Mouse (Mus musculus) urinary bladder, adult 18-20 months (tissue): ENCODE data around the gene Etnk1.
"Not testable (repeated sequence)": the region's sequence is repeated elsewhere in the genome, so short reads cannot be mapped to it uniquely, and the experiment has no call there.

ENCODE experiments used
- DNase-seq, 2 experiments: peaks; one replicate each; pipeline ENCODE4 v3.0.0; 2022; ENCODE audit warnings: low spot score in 2 of 2, mixed read lengths in 2 of 2

Gene Etnk1

GRCm38 (mm10) chr6:143151081-143151995, 15.7 kb upstream of the Etnk1 start:
- not testable (repeated sequence) for DNase-seq

- DNase-seq = no peak
Observed at GRCm38 (mm10) chr6:143152321-143152827, 14.6 kb upstream of the Etnk1 start.

- no peak for DNase-seq
Observed at GRCm38 (mm10) chr6:143153160-143153559, 13.9 kb upstream of the Etnk1 start.

DNA sequence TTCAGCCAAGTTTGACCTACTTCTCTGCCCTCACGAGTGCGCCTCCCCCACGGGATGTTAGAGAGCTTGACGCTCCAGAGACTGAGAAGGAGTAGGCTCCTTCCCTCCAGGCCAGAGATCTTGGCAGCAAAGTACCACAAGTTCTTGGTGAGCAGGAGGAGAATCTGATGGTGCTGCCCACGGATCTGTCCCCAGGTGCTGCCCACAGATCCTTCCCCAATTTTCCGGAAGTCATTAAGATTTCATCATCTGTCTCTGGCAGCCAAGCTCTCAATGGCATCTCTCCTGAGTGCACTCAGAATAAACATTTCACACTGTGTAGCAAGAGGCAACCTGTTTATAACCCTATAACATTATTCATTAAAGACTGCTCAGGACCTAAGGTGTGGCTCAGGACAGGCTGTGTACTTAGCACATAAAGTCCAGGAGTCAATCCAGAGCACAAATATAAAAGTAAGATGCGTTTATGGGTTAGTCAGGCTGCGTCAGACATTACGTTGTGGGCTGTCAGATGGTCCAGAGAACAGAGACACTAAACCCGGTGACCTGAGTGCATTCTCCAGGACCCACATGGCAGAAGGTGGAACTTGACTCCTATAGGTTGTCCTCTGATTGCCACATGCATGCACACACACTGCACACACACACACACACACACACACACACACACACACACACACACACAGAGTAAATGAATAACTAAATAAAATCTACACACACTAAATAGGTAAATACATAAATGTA, 13.1 kb upstream of the Etnk1 start:
- DNase-seq = no peak

GRCm38 (mm10) chr6:143154885-143155284, 12.1 kb upstream of the Etnk1 start:
- no peak for DNase-seq

DNA sequence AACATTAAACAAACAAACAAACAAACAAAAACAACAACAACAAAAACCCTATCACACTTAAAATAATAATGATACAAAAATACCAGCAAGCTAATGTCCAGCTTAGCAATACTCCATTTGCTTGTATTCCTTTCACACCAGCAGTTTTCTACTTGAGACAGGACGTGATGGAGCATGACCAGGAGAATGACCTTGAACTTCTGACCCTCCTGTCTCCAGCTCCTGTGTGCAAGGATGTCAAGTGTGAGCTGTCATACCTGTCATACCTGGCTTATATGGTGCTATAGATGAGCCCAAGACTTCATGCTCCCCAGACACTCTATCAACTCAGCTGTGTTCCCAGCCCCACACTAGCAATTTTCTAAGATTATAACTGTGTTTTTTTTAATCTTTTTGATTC, 11.0 kb upstream of the Etnk1 start:
- no peak for DNase-seq

- DNase-seq = no peak
Observed at GRCm38 (mm10) chr6:143156684-143157083, 10.3 kb upstream of the Etnk1 start.

- DNase-seq = no peak
Observed at GRCm38 (mm10) chr6:143157401-143157800, 9.6 kb upstream of the Etnk1 start.

DNA sequence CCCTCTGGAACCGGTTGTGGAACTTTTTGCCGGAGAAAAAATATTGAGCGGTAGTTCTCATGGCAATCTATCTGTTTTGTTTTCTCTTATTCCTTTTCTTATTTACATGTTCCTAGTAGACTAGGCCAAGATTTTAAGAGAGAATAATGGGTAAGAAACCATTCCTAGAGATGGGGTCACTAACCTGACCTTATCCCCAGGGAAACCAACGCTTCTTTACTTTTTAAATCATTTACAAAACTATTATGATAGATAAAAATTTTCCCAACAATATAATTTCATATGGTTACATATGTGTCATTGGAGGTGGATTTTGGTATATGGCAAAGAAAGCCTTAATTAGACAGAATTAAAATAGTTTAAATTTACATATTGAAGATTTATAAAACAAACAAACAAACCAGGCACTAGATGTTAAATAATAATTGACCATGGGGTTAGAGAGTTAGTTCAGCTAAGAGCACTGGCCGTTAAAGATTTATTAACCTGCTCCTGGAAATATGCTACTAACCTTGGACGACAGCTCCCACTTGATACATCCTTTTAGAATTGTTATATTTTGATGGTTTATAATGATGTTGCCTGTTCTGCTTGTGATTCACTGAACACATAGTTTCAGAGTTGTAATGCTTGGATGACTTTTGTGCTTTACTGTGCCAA, 6.3 kb upstream of the Etnk1 start:
- DNase-seq = no peak

GRCm38 (mm10) chr6:143162161-143162877, 4.7 kb upstream of the Etnk1 start:
- DNase-seq = peak in 1 of 2 experiments; percentile 47

- no peak for DNase-seq
Observed at GRCm38 (mm10) chr6:143163956-143164905, 2.8 kb upstream of the Etnk1 start.

DNA sequence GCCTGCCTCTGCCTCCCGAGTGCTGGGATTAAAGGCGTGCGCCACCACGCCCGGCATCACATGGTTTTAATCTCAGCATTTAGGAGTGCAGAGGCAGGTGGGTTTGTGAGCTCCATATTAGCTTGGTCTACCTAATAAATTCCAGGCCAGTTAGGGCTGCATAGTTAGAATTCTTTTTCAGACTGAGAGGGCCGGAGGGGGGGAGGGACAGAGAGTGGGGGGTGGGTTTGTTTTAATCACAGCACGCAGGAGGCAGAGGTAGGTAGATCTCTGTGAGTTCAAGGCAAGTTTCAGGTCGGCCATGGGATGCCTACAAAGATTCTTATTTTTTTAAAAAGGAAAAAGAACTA, 2.1 kb upstream of the Etnk1 start:
- DNase-seq = no peak

- no peak for DNase-seq
Observed at GRCm38 (mm10) chr6:143165404-143166257, 1.4 kb upstream of the Etnk1 start.

DNA sequence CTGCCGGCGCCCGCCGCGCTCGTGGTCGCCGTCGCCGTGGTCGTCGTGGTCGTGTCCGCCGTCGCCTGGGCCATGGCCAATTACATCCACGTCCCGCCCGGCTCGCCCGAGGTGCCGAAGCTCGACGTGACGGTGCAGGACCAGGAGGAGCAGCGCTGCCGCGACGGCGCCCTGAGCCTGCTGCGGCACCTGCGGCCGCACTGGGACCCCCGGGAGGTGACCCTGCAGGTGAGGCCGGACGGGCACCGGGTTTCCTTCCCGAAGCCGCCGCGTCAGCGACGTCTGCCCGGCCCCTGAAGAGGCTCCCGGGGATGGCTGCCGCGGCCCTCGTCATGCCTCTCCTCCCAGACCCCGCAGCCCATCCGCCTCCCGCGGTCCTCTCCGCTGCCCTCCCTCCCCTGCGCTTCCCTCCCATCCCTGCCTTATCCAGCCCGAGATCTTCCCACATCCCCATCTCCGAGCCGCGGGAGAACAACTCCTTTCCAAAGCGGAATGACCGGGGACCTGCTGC, 443 bp downstream of the Etnk1 start:
- peak in 1 of 2 experiments; percentile 19 for DNase-seq

DNA sequence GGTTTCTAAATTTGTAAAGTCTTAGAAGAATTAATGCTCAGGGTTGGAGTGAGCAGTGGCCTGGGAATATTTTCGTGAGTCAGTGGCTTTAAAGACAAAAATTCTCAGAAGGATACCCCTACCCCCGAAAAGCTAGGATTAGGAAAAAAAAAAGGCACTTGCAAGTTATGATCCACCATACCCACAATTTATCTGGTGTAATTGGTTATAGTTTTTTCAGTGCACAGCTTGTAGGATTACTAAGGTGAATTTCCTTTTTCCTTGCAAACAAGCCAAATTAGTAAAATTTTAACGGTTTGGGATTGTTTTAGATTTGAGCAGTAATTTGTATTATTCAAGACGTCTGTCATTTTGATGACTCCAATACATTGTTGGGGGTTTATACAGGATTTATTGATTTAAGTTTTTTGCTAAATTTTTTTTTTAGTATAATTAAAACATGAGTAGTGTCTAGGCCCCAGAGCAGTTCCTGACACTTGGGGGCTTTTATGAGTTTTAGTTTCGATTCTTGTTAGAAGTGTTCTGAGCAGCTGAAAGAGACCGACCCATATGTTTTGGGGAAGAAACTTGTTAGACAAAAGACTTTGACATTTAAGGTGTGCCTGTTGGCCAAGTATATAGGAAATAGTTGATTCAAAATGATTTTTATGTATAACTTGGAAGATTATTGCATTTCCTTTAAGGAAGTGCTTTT, 1.1 kb downstream of the Etnk1 start:
- no peak for DNase-seq

DNA sequence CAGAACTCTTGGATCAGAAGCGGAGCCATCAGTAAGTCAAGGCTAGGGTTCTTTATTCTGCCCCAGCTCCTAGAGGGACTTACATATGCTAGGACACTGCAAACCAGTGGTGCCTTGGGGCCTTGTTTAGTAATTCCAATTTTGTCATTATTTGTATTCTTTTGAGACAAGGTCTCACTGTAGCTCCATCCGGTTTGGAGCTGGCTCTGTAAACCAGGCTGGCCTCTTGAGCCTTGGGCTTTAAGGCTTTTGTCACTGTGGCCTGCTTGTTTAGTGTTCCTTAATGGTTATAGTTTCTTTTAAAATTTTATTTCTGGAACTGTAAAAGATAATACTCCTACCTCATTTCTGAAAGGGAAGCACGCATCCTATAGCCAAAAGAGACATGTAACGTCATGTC, 2.4 kb downstream of the Etnk1 start:
- no peak for DNase-seq

GRCm38 (mm10) chr6:143170166-143170960, 3.3 kb downstream of the Etnk1 start:
- no peak for DNase-seq

DNA sequence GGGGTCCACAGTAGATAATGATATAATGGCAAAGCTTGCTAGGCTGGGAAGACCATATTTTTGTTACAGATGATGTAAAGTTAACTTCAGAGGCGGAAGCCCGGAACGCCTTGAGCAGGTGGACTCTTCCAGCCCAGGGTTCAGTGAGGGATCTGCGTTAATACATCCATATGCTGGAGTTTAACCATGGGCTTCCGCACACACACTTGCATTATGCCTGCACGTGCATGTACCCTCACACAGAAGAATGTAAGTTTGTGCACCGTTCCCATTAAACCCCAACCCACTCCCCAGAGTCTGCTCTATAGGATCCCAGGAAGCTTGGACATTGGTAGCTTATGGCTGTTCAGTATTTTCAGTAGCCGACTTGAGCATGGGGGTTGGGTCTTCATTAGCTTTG, 4.0 kb downstream of the Etnk1 start:
- no peak for DNase-seq
